Mouse (Mus musculus): Measurements from ENCODE around the gene D430041D05Rik. TPM values are rescaled to one million over a fixed set of nuclear protein-coding genes. Genes with fewer than 3 reads are reported as not detected.

The D430041D05Rik gene
- polyA plus RNA-seq, 1 experiment from 2014 or later: 9.5 TPM

DNA sequence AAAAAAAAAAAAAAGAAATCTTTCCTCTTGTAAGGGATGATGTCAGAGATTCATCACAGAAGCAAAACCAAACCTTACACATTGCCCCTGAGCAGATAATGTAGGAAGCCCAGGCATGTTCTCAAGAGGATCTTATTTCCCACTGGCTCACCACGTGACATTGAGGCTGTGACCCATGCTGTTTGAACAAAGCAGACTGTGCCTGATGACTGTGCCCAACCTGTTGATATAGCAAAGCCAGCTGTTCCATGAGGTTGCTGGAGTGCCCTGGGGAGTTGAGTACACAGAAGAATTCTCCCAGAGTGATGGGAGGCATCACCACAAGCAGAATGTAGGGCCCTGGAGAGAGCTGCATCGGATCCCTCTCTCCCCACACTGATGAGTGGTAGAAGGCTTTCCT is 274.9 kb downstream of the D430041D05Rik start:
- 58% methylated on average over 2 of the region's 2 CpGs for WGBS

GRCm38 (mm10) chr2:104134150-104135056 is 276.4 kb downstream of the D430041D05Rik start:
- 46% methylated on average over 8 of the region's 8 CpGs for WGBS
- H3K36me3 ChIP-seq: no peaks in the 10 kb centered on the region
- H3K27me3 ChIP-seq (replicated peaks): no peaks in the 10 kb centered on the region
- no peaks in the 10 kb centered on the region for H3K9me3 ChIP-seq (replicated peaks)
- H3K4me1 ChIP-seq: no peaks in the 10 kb centered on the region
- H3K4me2 ChIP-seq: no peak overlapping the region
- H3K9ac ChIP-seq (replicated peaks): no peak overlapping the region
- no peak overlapping the region for H3K27ac ChIP-seq (replicated peaks)
- peak; percentile 85 for ATAC-seq (ENCODE audit: low FRiP score)
- no peak overlapping the region for H3K4me3 ChIP-seq (replicated peaks)

More for the DNA sequence above, 274.9 kb downstream of the D430041D05Rik start:
- H3K27me3 ChIP-seq (replicated peaks): no peaks in the 10 kb centered on the region
- no peaks in the 10 kb centered on the region for H3K9me3 ChIP-seq (replicated peaks)
- ATAC-seq (ENCODE audit: low FRiP score): no peak
- H3K4me3 ChIP-seq (replicated peaks): no peak overlapping the region
- no peaks in the 10 kb centered on the region for H3K36me3 ChIP-seq
- no peak overlapping the region for H3K27ac ChIP-seq (replicated peaks)
- no peaks in the 10 kb centered on the region for H3K4me1 ChIP-seq
- no peak overlapping the region for H3K4me2 ChIP-seq
- no peak overlapping the region for H3K9ac ChIP-seq (replicated peaks)

GRCm38 (mm10) chr2:104133042-104133810 is 277.6 kb downstream of the D430041D05Rik start:
- 42% methylated on average over 12 of the region's 12 CpGs for WGBS
- no peak for ATAC-seq (ENCODE audit: low FRiP score)
- no peak overlapping the region for H3K4me3 ChIP-seq (replicated peaks)
- H3K27me3 ChIP-seq (replicated peaks): no peaks in the 10 kb centered on the region
- H3K9me3 ChIP-seq (replicated peaks): no peaks in the 10 kb centered on the region
- no peaks in the 10 kb centered on the region for H3K36me3 ChIP-seq
- H3K4me1 ChIP-seq: no peaks in the 10 kb centered on the region
- H3K9ac ChIP-seq (replicated peaks): no peak overlapping the region
- no peak overlapping the region for H3K4me2 ChIP-seq
- no peak overlapping the region for H3K27ac ChIP-seq (replicated peaks)

DNA sequence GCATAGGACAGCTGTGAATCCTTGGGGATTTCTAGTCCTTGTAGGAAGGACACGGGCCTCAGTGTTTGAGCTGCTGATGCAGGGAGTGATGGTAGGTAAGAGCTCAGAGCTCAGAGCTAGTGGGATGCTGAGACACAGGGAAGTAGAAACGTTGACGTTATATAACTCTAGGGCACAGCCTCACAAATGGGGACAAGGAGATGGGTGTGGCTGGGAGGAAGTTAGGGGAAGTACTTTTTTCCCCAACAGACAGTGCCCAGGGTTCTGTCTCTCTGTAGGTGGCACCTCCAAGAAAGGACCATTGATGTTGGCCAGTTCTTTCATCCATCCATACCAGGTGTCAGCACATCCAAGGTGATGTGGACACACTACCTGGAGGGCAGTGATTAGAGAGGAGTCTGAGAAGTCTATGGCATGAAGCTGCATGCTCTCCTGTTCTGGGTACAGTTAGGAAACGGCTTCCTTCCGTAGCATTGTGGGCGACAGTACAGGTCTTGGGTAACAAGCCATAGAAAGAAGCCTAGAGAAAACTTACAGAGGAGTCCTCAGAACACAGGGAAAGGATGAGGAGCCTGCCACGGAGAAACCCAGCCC is 278.4 kb downstream of the D430041D05Rik start:
- Histone ChIP-seq H3K27ac (replicated peaks) (no peak overlapping the region), H3K4me3 (replicated peaks) (no peak overlapping the region), H3K4me1 (no peaks in the 10 kb centered on the region), H3K4me2 (no peak overlapping the region), H3K9ac (replicated peaks) (no peak overlapping the region), H3K9me3 (replicated peaks) (no peaks in the 10 kb centered on the region), H3K27me3 (replicated peaks) (no peaks in the 10 kb centered on the region), H3K36me3 (no peaks in the 10 kb centered on the region)
- WGBS: 79% methylated on average over 7 of the region's 7 CpGs
- no peak for ATAC-seq (ENCODE audit: low FRiP score)

- Histone ChIP-seq H3K36me3 (no peaks in the 10 kb centered on the region), H3K27me3 (replicated peaks) (peaks cover 4% of the 10 kb centered on the region; the same call in 1 of the 2 replicates), H3K4me1 (no peaks in the 10 kb centered on the region), H3K4me2 (no peak overlapping the region), H3K9me3 (replicated peaks) (no peaks in the 10 kb centered on the region), H3K9ac (replicated peaks) (no peak overlapping the region), H3K27ac (replicated peaks) (no peak overlapping the region), H3K4me3 (replicated peaks) (no peak overlapping the region)
- ATAC-seq (ENCODE audit: low FRiP score): no peak
- WGBS: 67% methylated on average over 3 of the region's 3 CpGs
Observed at GRCm38 (mm10) chr2:104130969-104131368, 279.8 kb downstream of the D430041D05Rik start.

DNA sequence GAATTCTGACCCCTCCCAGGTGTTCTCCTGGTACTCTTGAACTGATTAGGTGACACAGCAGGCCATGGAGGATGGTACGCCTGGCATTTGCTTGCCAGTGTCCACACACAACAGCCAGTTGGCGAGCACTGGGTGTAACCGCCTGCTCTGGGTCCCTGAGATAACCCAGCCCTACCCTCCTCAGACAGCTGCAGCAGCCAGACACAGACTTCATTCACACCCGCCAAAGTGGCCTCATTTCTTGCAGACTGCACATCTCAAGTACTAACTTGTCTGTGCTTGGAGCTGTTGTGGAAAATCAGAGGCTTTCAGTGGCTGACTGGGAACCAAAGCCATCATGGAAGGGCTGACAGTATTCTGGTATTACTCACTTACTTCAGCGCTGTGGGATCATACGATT is 280.6 kb downstream of the D430041D05Rik start:
- Histone ChIP-seq H3K4me1 (no peaks in the 10 kb centered on the region), H3K27ac (replicated peaks) (no peak overlapping the region), H3K9ac (replicated peaks) (no peak overlapping the region), H3K36me3 (no peaks in the 10 kb centered on the region), H3K4me3 (replicated peaks) (no peak overlapping the region), H3K4me2 (no peak overlapping the region), H3K9me3 (replicated peaks) (no peaks in the 10 kb centered on the region), H3K27me3 (replicated peaks) (peaks cover 4% of the 10 kb centered on the region; the same call in 1 of the 2 replicates)
- no peak for ATAC-seq (ENCODE audit: low FRiP score)
- 82% methylated on average over 6 of the region's 6 CpGs for WGBS

- no peak overlapping the region for H3K9ac ChIP-seq (replicated peaks)
- no peak overlapping the region for H3K4me2 ChIP-seq
- H3K27me3 ChIP-seq (replicated peaks): peaks cover 4% of the 10 kb centered on the region; the same call in 1 of the 2 replicates
- no peak overlapping the region for H3K4me3 ChIP-seq (replicated peaks)
- H3K27ac ChIP-seq (replicated peaks): no peak overlapping the region
- no peak for ATAC-seq (ENCODE audit: low FRiP score)
- H3K4me1 ChIP-seq: no peaks in the 10 kb centered on the region
- 88% methylated on average over 13 of the region's 13 CpGs for WGBS
- H3K9me3 ChIP-seq (replicated peaks): no peaks in the 10 kb centered on the region
- no peaks in the 10 kb centered on the region for H3K36me3 ChIP-seq
Observed at GRCm38 (mm10) chr2:104128803-104129531, 281.8 kb downstream of the D430041D05Rik start.

DNA sequence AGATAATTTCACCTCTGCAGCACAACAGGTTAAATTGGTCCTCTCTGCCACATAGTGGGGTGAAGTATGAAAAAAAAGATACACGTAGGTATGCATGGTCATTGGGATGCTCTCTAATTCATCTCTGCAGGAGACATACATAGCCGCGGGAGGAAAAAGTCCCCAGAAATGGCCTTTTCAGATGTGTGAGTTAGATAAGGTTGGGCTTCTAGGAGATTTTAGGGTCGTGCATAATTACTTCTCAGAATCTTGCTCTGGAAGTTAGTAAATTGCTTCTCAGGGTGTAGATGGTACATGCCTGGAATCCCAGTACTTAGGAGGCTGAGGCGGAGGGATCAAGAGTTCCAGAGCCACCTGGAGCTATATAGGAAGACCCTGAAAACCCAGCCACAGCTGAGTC is 286.7 kb downstream of the D430041D05Rik start:
- Histone ChIP-seq H3K9ac (replicated peaks) (no peak overlapping the region), H3K9me3 (replicated peaks) (no peaks in the 10 kb centered on the region), H3K4me1 (peaks cover 11% of the 10 kb centered on the region), H3K27ac (replicated peaks) (no peak overlapping the region), H3K4me3 (replicated peaks) (no peak overlapping the region), H3K36me3 (no peaks in the 10 kb centered on the region), H3K27me3 (replicated peaks) (peaks cover 6% of the 10 kb centered on the region; the same call in 1 of the 2 replicates), H3K4me2 (no peak overlapping the region)
- ATAC-seq (ENCODE audit: low FRiP score): no peak
- 85% methylated on average over 5 of the region's 5 CpGs for whole genome bisulfite sequencing

GRCm38 (mm10) chr2:104123540-104123939 is 287.3 kb downstream of the D430041D05Rik start:
- H3K9ac ChIP-seq (replicated peaks): peak overlapping the region; percentile 60; the same call in 1 of the 2 replicates
- H3K4me2 ChIP-seq: peak overlapping the region; percentile 90
- peaks cover 6% of the 10 kb centered on the region; the same call in 1 of the 2 replicates for H3K27me3 ChIP-seq (replicated peaks)
- peaks cover 11% of the 10 kb centered on the region for H3K4me1 ChIP-seq
- H3K4me3 ChIP-seq (replicated peaks): peak overlapping the region; percentile 76; the same call in 1 of the 2 replicates
- H3K36me3 ChIP-seq: no peaks in the 10 kb centered on the region
- WGBS: 39% methylated on average over 3 of the region's 3 CpGs
- no peak overlapping the region for H3K27ac ChIP-seq (replicated peaks)
- no peaks in the 10 kb centered on the region for H3K9me3 ChIP-seq (replicated peaks)
- ATAC-seq (ENCODE audit: low FRiP score): no peak

- H3K4me3 ChIP-seq (replicated peaks): peak within 1 kb of the TSS; percentile 76
Observed at GRCm38 (mm10) chr2:104122505-104123378, 288.1 kb downstream of the D430041D05Rik start, which contains the start of gene A930018P22Rik. Gene A930018P22Rik (plus strand): TSS chr2:104122769.

More at GRCm38 (mm10) chr2:104122505-104123378, 288.1 kb downstream of the D430041D05Rik start, which contains the start of gene A930018P22Rik:
- Histone ChIP-seq H3K4me1 (peaks cover 11% of the 10 kb centered on the region), H3K4me2 (peak within 1 kb of the TSS; percentile 90), H3K9ac (replicated peaks) (peak within 1 kb of the TSS; percentile 60), H3K9me3 (replicated peaks) (no peaks in the 10 kb centered on the region), H3K27me3 (replicated peaks) (peaks cover 6% of the 10 kb centered on the region; the same call in 1 of the 2 replicates), H3K36me3 (no peaks in the 10 kb centered on the region), H3K27ac (replicated peaks) (peak within 1 kb of the TSS; percentile 60)
- under 1% methylated on average over 68 of the region's 74 CpGs for WGBS
- ATAC-seq (ENCODE audit: low FRiP score): peak; percentile 96

Data from neural tube, embryonic 15.5 days (tissue).